Mouse (Mus musculus) c-Kit-positive CD71-positive TER-119-negative erythroid progenitor cells, embryonic 14.5 days (primary cell): Measurements from ENCODE around the gene Tmem269.

Experiments used
- DNase-seq: peaks from one replicate; pipeline ENCODE4 v3.0.0-alpha.2; 2013; ENCODE audit warnings: low read depth

Gene Tmem269

GRCm38 (mm10) chr4:119218169-119218568 lies at the start of gene Tmem269:
TSS of gene Tmem269 (minus strand) at chr4:119218217.
- DNase-seq, result no peak

GRCm38 (mm10) chr4:119266606-119267005 lies 48.6 kb upstream of the Tmem269 start:
- no peak for DNase-seq

- DNase-seq, result no peak
Observed at GRCm38 (mm10) chr4:119263459-119263858, 45.4 kb upstream of the Tmem269 start.

- DNase-seq, result no peak
Observed at GRCm38 (mm10) chr4:119262483-119262882, 44.5 kb upstream of the Tmem269 start.

GRCm38 (mm10) chr4:119261087-119261713 lies 43.2 kb upstream of the Tmem269 start:
- no peak for DNase-seq

GRCm38 (mm10) chr4:119259344-119260254 lies 41.6 kb upstream of the Tmem269 start:
- no peak for DNase-seq

- no peak for DNase-seq
Observed at GRCm38 (mm10) chr4:119257083-119257482, 39.1 kb upstream of the Tmem269 start.

GRCm38 (mm10) chr4:119255351-119255750 lies 37.3 kb upstream of the Tmem269 start, which contains the start of gene Cldn19:
TSS of gene Cldn19 (plus strand) at chr4:119255414.
- DNase-seq, result no peak

- no peak for DNase-seq
Observed at GRCm38 (mm10) chr4:119254012-119254618, 36.1 kb upstream of the Tmem269 start.

GRCm38 (mm10) chr4:119252025-119252808 lies 34.2 kb upstream of the Tmem269 start:
- no peak for DNase-seq

- DNase-seq, result no peak
Observed at GRCm38 (mm10) chr4:119248407-119248965, 30.5 kb upstream of the Tmem269 start.

- DNase-seq, result no peak
Observed at GRCm38 (mm10) chr4:119247462-119248235, 29.6 kb upstream of the Tmem269 start.

GRCm38 (mm10) chr4:119246688-119247225 lies 28.7 kb upstream of the Tmem269 start:
- DNase-seq, result no peak

GRCm38 (mm10) chr4:119245961-119246360 lies 27.9 kb upstream of the Tmem269 start:
- no peak for DNase-seq

GRCm38 (mm10) chr4:119245556-119245955 lies 27.5 kb upstream of the Tmem269 start:
- no peak for DNase-seq

- no peak for DNase-seq
Observed at GRCm38 (mm10) chr4:119244468-119245240, 26.6 kb upstream of the Tmem269 start.

GRCm38 (mm10) chr4:119242571-119242970 lies 24.6 kb upstream of the Tmem269 start:
- no peak for DNase-seq

- DNase-seq, result no peak
Observed at GRCm38 (mm10) chr4:119241664-119242063, 23.6 kb upstream of the Tmem269 start.

- DNase-seq, result peak; percentile 72
Observed at GRCm38 (mm10) chr4:119239181-119239682, 21.2 kb upstream of the Tmem269 start.
